Mouse (Mus musculus) stomach, postnatal 0 days (tissue): Measurements from ENCODE around the gene Mcmbp. TPM values are rescaled to one million over a fixed set of nuclear protein-coding genes. Genes with fewer than 3 reads are reported as not detected.
A peak's percentile ranks its signal among the peaks of the same experiment; 100 is the strongest.

Source experiments
- ATAC-seq: fragments of 200-750 bp; cut with Nextera tagmentation; 2 replicates; pipeline ENCODE4 v1.8.0; 2017; ENCODE audit not compliant: low FRiP score, low TSS enrichment
- DNase-seq: peaks from one replicate; pipeline ENCODE4 v3.0.0-alpha.2; 2016; ENCODE audit warnings: low spot score
- H3K27ac ChIP-seq: fragments of 300-500 bp; sonication (generic); replicated peaks from 2 replicates; pipeline ENCODE4 v1.5.1; 2014; ENCODE audit warnings: mild to moderate bottlenecking, control low read depth
- H3K27me3 ChIP-seq: fragments of 300-500 bp; sonication (generic); 2 replicates; pipeline ENCODE4 v1.6.1; 2014; ENCODE audit warnings: low read length; ENCODE audit not compliant: control insufficient read depth, insufficient read depth
- H3K36me3 ChIP-seq: fragments of 300-500 bp; sonication (generic); 2 replicates; pipeline ENCODE4 v1.6.1; 2014; ENCODE audit warnings: low read length, mixed read lengths; ENCODE audit not compliant: control insufficient read depth, insufficient read depth
- H3K4me1 ChIP-seq: fragments of 300-500 bp; sonication (generic); replicated peaks from 2 replicates; pipeline ENCODE4 v1.6.1; 2014; ENCODE audit warnings: antibody characterized with exemption; ENCODE audit not compliant: control insufficient read depth, insufficient read depth
- H3K4me2 ChIP-seq: fragments of 300-500 bp; sonication (generic); replicated peaks from 2 replicates; pipeline ENCODE4 v1.6.1; 2014; ENCODE audit warnings: low read depth, mild to moderate bottlenecking, control low read depth, moderate library complexity
- H3K4me3 ChIP-seq: fragments of 300-500 bp; sonication (generic); 2 replicates; pipeline ENCODE4 v1.5.1; 2014; ENCODE audit warnings: low read depth, low read length, control low read depth
- H3K9ac ChIP-seq: fragments of 300-500 bp; sonication (generic); 2 replicates; pipeline ENCODE4 v1.6.1; 2014; ENCODE audit warnings: mild to moderate bottlenecking, low read length, control low read depth, mixed read lengths
- H3K9me3 ChIP-seq: fragments of 300-500 bp; sonication (generic); 2 replicates; pipeline ENCODE4 v1.6.1; 2016; ENCODE audit warnings: low read length; ENCODE audit not compliant: control insufficient read depth
- CTCF ChIP-seq: IDR thresholded peaks from 2 replicates; pipeline ENCODE4 v1.5.1; 2016; ENCODE audit warnings: antibody characterized with exemption, low read depth, mild to moderate bottlenecking, moderate library complexity
- EP300 ChIP-seq: optimal IDR thresholded peaks from 2 replicates; pipeline ENCODE3; 2016; ENCODE audit warnings: antibody characterized with exemption
- whole genome bisulfite sequencing: fragments of 180-500 bp; shearing (Covaris S2); extraction: QIAGEN DNeasy Blood & Tissue Kit; methylation state at CpG from one replicate; pipeline ENCODE4 v1.1.7; 2014; 5-methylcytosine and 5-hydroxymethylcytosine counted together
- polyA plus RNA-seq: library from polyadenylated mRNA; unstranded; fragments of >200 nt; fragmentation: Nextera tagmentation; extraction: Ambion mirVana; gene quantifications from 2 replicates; pipeline ENCODE4 v1.2.1, GENCODE M21; 2015

The Mcmbp gene
- polyA plus RNA-seq, 1 experiment from 2014 or later, result 37.1 TPM

DNA sequence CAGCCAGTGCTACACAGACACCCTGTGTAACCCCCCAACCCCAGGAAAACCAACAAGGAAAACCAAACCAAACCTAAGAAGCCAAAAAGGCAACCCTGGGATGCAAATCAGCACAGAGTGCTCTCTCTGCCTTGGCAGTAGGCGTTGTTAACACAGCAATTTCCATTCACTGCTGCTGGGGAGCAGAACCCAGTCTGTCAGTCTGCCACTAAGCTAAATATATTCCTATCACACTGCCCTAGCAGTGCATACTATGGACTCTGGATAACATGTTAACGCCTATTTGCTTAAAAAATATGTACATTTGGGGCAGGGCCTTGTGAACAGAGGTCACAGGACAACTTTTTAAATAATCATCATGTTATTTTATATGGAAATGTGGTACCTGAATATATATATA lies 8.7 kb downstream of the Mcmbp start:
- Histone ChIP-seq H3K9ac (0 out of 2 replicates have a peak overlapping the region, but pooled peaks have one; percentile 3), H3K9me3 (no peaks in the 10 kb centered on the region), H3K4me3 (no peak overlapping the region), H3K4me2 (0 out of 2 replicates have a peak overlapping the region, but pooled peaks have one; percentile 6), H3K36me3 (no peaks in the 10 kb centered on the region), H3K4me1 (0 out of 2 replicates have a peak, but pooled peaks cover 3% of the 10 kb centered on the region), H3K27ac (0 out of 2 replicates have a peak overlapping the region, but pooled peaks have one; percentile 45), H3K27me3 (no peaks in the 10 kb centered on the region)
- WGBS, result 45% methylated on average over 2 of the region's 2 CpGs
- DNase-seq, result peak; percentile 42
- ATAC-seq, result peak; percentile 92
- no peak for TF ChIP-seq CTCF
- TF ChIP-seq EP300, result no peak

DNA sequence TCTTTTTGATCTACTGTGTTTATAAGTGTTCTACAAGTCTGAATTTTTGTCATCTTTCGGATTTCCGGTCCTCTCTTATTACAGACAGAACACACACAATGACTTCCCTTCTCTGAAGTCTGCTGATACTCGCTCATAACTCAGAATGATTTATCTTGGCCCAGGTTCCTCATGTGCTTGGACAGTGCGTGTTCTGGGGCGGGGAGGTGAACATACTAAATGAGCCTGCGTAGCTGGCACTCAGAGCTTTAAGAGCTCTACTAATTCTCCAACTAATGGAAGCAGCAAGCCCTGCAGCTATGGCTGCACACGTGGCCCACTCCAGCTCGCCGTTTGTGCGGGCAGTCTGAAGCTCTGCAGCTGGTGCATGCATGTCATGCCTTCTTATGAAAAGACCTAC lies 11.6 kb downstream of the Mcmbp start:
- Histone ChIP-seq H3K36me3 (no peaks in the 10 kb centered on the region), H3K9me3 (no peaks in the 10 kb centered on the region), H3K4me3 (no peak overlapping the region), H3K27ac (no peak overlapping the region), H3K4me2 (no peak overlapping the region; the same call in 1 of the 2 replicates), H3K27me3 (no peaks in the 10 kb centered on the region), H3K9ac (no peak overlapping the region), H3K4me1 (no peaks in the 10 kb centered on the region)
- ATAC-seq, result no peak
- WGBS, result 55% methylated on average over 10 of the region's 10 CpGs
- TF ChIP-seq EP300 (no peak), CTCF (no peak)
- no peak for DNase-seq

DNA sequence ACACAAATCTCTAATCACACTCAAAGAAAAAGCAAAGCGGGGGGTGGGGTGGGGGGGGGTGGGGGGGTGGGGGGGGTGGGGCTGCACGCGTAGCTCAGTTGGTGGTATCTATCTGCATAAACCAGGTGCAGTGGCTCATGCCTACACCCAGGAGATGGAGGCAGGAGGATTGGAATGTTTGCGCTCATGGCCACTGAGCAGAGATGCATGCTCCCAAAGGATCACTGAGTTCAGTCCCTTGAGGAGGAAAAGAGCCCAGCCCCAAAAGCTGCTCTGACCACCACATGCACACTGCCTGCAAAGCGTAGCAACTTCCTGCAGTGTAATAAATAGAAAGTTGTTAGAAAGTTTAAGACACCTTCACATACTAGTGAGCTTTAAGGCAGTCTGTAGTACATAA lies 12.6 kb downstream of the Mcmbp start:
- no peak for TF ChIP-seq CTCF
- TF ChIP-seq EP300, result no peak
- Histone ChIP-seq H3K9me3 (no peaks in the 10 kb centered on the region), H3K36me3 (peaks cover 3% of the 10 kb centered on the region; the same call in 1 of the 2 replicates), H3K4me3 (no peak overlapping the region), H3K4me2 (no peak overlapping the region), H3K9ac (no peak overlapping the region), H3K27me3 (no peaks in the 10 kb centered on the region), H3K4me1 (no peaks in the 10 kb centered on the region), H3K27ac (no peak overlapping the region)
- ATAC-seq (no peak), DNase-seq (no peak)
- WGBS, result 59% methylated on average over 5 of the region's 5 CpGs

DNA sequence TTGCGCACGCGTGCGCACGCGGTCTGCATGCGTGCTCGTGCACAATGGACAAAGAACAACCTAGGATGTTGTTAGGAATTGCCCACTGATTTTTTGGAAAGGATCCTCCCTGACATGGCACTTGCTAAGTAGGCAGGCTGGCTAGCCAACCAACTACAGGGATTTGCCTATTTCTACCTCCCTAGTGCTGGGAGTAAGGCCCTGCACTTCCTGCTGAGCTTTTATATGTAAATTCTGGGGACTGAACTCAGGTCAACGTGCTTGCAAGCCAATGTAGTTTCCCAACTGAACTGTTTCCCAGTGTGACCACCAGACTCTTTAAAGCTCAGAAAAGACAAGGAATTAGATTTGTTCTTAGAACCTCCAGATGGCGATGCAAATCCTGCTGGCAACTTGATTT lies 13.3 kb downstream of the Mcmbp start:
- Histone ChIP-seq H3K27me3 (no peaks in the 10 kb centered on the region), H3K4me3 (no peak overlapping the region), H3K9ac (no peak overlapping the region), H3K9me3 (no peaks in the 10 kb centered on the region), H3K36me3 (peaks cover 3% of the 10 kb centered on the region; the same call in 1 of the 2 replicates), H3K27ac (no peak overlapping the region), H3K4me2 (no peak overlapping the region), H3K4me1 (no peaks in the 10 kb centered on the region)
- DNase-seq (no peak), ATAC-seq (no peak)
- no peak for TF ChIP-seq CTCF
- 75% methylated on average over 10 of the region's 10 CpGs for WGBS

DNA sequence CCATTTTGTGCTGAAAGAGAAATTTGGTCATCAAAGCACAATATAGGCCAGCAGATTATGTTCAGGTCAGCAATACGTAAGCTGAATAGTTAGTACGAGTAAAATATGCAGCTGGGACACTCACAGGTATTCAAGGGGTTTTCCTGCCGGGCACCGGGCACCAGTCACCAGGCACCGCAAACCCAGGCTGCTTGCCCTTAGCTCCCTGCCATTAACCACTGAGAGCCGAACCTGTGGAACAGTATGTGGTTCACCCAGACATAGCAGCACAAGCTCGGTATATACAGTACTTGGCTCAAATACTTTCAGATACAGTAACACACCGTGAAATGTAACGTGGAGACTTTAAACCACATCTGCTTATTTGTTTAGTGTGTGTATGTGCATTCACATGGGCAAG lies 15.1 kb downstream of the Mcmbp start:
- Histone ChIP-seq H3K4me2 (no peak overlapping the region), H3K9ac (no peak overlapping the region), H3K4me1 (no peaks in the 10 kb centered on the region), H3K4me3 (no peak overlapping the region), H3K36me3 (peaks cover 7% of the 10 kb centered on the region; the same call in 1 of the 2 replicates), H3K27ac (peak overlapping the region; percentile 53; the same call in 1 of the 2 replicates), H3K27me3 (no peaks in the 10 kb centered on the region), H3K9me3 (no peaks in the 10 kb centered on the region)
- no peak for TF ChIP-seq EP300
- TF ChIP-seq CTCF, result no peak
- WGBS, result 78% methylated on average over 9 of the region's 9 CpGs
- ATAC-seq, result 0 out of 2 replicates have a peak, but pooled peaks have one; percentile 35
- DNase-seq, result no peak

DNA sequence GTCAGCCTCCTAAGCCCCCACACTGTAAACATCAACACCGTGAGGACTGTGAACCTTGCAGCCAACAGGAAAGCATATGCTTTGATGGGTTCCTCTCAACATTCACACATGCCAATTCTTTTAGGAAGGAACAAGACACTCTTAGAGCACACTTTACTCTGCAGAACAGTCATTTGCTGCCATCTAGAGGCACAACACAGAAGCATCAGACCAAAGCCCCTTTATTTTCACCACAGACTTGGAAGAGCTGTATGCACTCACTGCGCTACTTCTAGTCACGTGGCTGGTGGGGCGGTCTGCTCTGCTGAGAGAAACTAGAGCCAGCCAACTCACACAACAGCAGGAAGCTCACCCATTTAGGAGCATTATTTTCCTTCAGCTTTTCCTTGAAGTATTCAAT lies 15.5 kb downstream of the Mcmbp start:
- Histone ChIP-seq H3K9me3 (no peaks in the 10 kb centered on the region), H3K4me3 (no peak overlapping the region), H3K27ac (no peak overlapping the region), H3K4me1 (no peaks in the 10 kb centered on the region), H3K36me3 (peaks cover 7% of the 10 kb centered on the region; the same call in 1 of the 2 replicates), H3K27me3 (no peaks in the 10 kb centered on the region), H3K4me2 (no peak overlapping the region), H3K9ac (no peak overlapping the region)
- 30% methylated on average over 4 of the region's 4 CpGs for WGBS
- no peak for TF ChIP-seq EP300
- peak; percentile 90 for TF ChIP-seq CTCF
- DNase-seq (peak; percentile 82), ATAC-seq (peak; percentile 94)
